Mouse (Mus musculus) liver, embryonic 13.5 days (tissue): Measurements from ENCODE around the gene Tcap. TPM values are rescaled to one million over a fixed set of nuclear protein-coding genes. Genes with fewer than 3 reads are reported as not detected.
A peak's percentile ranks its signal among the peaks of the same experiment; 100 is the strongest.

Experiments used
- ATAC-seq: fragments of 200-750 bp; cut with Nextera tagmentation; 2 replicates; pipeline ENCODE4 v1.8.0; 2017; ENCODE audit warnings: low read depth, mild to moderate bottlenecking, moderate number of reproducible peaks, moderate library complexity
- DNase-seq: peaks from one replicate; pipeline ENCODE4 v3.0.0; 2022
- H3K27ac ChIP-seq: fragments of 300-500 bp; sonication (generic); 2 replicates; pipeline ENCODE4 v1.5.1; 2015; ENCODE audit warnings: moderate library complexity, mild to moderate bottlenecking, inconsistent platforms
- H3K27me3 ChIP-seq: fragments of 300-500 bp; sonication (generic); 2 replicates; pipeline ENCODE4 v1.6.1; 2015; ENCODE audit warnings: mild to moderate bottlenecking, inconsistent platforms
- H3K36me3 ChIP-seq: fragments of 300-500 bp; sonication (generic); 2 replicates; pipeline ENCODE4 v1.6.1; 2015; ENCODE audit warnings: mild to moderate bottlenecking, inconsistent platforms
- H3K4me1 ChIP-seq: fragments of 300-500 bp; sonication (generic); replicated peaks from 2 replicates; pipeline ENCODE4 v1.6.1; 2015; ENCODE audit warnings: inconsistent platforms
- H3K4me2 ChIP-seq: fragments of 300-500 bp; sonication (generic); 2 replicates; pipeline ENCODE4 v1.6.1; 2015; ENCODE audit warnings: inconsistent platforms, mild to moderate bottlenecking, moderate library complexity
- H3K4me3 ChIP-seq: fragments of 300-500 bp; sonication (generic); replicated peaks from 2 replicates; pipeline ENCODE4 v1.5.1; 2015; ENCODE audit warnings: mild to moderate bottlenecking, inconsistent platforms
- H3K9ac ChIP-seq: fragments of 300-500 bp; sonication (generic); 2 replicates; pipeline ENCODE4 v1.6.1; 2015; ENCODE audit warnings: mild to moderate bottlenecking, inconsistent platforms
- H3K9me3 ChIP-seq: fragments of 300-500 bp; sonication (generic); replicated peaks from 2 replicates; pipeline ENCODE4 v1.6.1; 2016; ENCODE audit warnings: inconsistent platforms
- WGBS: fragments of 180-500 bp; shearing (Covaris S2); methylation state at CpG from one replicate; pipeline ENCODE4 v1.1.7; 2015; ENCODE audit not compliant: insufficient replicate concordance; 5-methylcytosine and 5-hydroxymethylcytosine counted together
- polyA plus RNA-seq: library from polyadenylated mRNA; unstranded; fragments of >200 nt; fragmentation: Nextera tagmentation; extraction: Ambion mirVana; gene quantifications from 2 replicates; pipeline ENCODE4 v1.2.1, GENCODE M21; 2015

The Tcap gene
- polyA plus RNA-seq, 1 experiment from 2014 or later, result 0.59 TPM

DNA sequence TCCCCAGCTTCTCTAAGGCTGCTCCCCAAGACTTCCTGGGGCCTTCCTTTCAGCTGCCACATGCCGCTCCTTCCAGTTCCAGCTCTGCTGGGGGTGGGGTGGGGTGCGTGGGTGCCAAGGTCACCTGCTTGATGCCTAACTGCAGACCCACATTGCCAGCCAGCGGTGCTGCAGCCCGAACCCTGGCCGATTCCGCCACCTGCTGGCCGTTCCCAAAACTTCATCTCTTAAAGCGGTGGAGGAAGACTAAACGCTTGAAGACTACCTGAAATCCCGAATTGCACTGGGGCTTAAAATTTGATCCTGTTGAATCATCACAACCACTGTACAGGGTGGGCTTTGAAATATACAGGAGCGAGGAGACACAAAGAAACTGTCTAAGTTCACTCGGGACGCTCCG, 38.4 kb upstream of the Tcap start:
- Histone ChIP-seq H3K4me1 (peaks cover 17% of the 10 kb centered on the region), H3K4me3 (no peak overlapping the region)

DNA sequence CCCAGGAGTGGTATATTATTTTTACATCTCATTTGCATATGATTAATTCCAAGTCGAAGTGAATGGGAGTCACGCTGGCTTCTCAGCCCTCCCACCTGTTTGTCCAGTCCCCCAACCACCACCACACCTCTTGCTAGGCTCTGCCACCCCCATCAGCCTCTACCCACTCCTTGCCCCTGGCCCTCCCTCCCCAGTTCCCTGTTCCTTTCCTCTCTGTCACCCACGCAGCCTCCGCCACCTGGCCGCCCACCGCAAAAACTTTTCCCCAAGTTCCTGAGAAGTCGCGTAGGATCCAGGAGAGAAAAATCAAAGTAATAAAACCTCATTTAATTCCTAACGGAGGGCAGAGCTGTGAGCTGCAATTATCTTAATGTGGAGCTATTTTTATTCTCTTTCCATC, 37.4 kb upstream of the Tcap start:
- peaks cover 17% of the 10 kb centered on the region for H3K4me1 ChIP-seq
- no peak overlapping the region for H3K4me3 ChIP-seq
- DNase-seq, result no peak
- H3K9me3 ChIP-seq, result no peaks in the 10 kb centered on the region
- 18% methylated on average over 9 of the region's 9 CpGs for WGBS
- H3K9ac ChIP-seq, result no peak overlapping the region
- no peaks in the 10 kb centered on the region for H3K36me3 ChIP-seq
- H3K4me2 ChIP-seq, result no peak overlapping the region
- no peak overlapping the region for H3K27ac ChIP-seq
- peaks cover 94% of the 10 kb centered on the region for H3K27me3 ChIP-seq
- ATAC-seq, result no peak

More for the DNA sequence above, 38.4 kb upstream of the Tcap start:
- Histone ChIP-seq H3K27ac (no peak overlapping the region), H3K9me3 (no peaks in the 10 kb centered on the region), H3K9ac (no peak overlapping the region), H3K27me3 (peaks cover 92% of the 10 kb centered on the region), H3K4me2 (peak overlapping the region; percentile 19; the same call in 1 of the 2 replicates), H3K36me3 (no peaks in the 10 kb centered on the region)
- peak; percentile 48 for DNase-seq
- no peak for ATAC-seq
- WGBS, result 2% methylated on average over 14 of the region's 14 CpGs

DNA sequence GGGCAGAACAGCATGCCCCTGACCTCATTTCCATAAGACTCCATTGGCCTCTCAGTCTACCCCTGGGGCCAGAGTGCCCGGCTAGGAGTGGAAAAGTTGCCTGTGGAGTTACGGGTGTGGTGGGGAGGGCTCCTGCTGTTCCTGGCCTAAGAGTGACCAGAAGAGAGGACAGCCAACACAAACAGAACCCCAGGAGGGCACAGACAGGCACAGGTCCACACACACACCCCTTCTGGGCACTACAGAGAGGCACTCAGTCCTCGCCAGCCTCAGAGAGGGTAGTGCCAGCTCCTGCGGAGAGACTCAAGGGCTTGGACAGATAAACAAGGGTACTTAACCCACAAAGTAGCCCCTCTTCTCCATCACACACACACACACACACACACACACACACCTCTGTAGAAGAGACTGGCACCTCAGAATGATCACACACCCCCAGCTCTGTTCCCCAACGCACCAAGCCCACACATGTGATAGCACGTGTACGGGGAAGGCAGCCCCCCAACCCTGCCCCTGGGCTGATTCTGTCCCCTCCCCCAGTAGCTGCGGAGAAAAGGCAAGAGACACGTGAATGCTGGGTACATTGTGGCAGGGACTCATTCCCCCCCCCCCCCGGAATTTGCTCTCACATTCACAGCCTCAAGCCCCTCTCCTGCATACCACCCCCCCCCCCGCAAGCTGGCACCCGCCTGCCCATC, 36.1 kb upstream of the Tcap start:
- Histone ChIP-seq H3K27ac (no peak overlapping the region), H3K4me1 (peaks cover 12% of the 10 kb centered on the region), H3K36me3 (no peaks in the 10 kb centered on the region), H3K9ac (no peak overlapping the region), H3K4me2 (no peak overlapping the region), H3K4me3 (no peak overlapping the region), H3K27me3 (peaks cover 94% of the 10 kb centered on the region), H3K9me3 (no peaks in the 10 kb centered on the region)
- DNase-seq, result no peak
- ATAC-seq, result no peak
- WGBS, result 10% methylated on average over 11 of the region's 12 CpGs

DNA sequence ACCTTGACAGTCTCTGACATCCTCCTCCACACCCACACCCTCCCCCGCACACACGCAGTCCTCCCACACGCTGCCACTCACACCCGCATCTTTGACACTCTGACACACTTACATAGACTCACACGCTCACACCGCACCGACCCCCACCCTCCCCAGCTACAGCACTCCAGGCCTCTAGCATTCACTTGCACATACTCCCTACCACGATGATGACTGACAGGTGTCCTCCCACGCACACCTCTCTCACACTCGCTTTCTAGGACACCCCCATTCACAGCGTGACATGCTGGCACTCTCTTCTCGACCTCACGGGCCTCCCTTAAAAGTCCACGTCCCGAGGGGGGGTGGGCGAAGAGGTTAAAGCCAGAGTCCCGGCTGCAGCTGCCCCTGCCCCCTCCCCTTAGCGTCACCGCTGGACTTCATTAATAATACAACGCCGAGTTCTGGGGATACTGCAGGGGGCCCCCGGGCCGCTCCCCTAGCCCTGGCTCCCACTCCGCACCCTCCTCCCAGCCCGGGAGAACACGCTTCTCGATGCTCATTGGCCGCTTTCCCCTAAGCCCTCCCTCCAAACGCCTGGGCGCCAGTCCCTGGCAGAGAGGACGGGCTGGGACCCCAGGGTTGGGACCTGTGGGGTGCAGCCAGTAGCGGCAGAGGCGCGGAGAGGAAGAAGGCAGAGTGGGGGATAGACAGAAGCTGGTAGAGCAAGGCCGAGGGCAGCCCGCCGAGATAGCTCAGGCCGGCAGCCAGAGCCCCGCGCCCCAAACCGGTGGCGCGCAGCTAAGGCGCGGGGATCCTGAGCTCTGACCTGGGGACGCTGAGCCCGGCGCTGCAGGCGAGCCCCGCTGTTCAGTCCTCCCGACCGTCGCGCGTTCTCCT, 35.3 kb upstream of the Tcap start, which contains the start of gene Ppp1r1b:
Gene Ppp1r1b (plus strand): TSS at position 322 of the 879 bp plus-strand sequence.
- WGBS, result 3% methylated on average over 55 of the region's 55 CpGs
- no peak within 1 kb of the TSS for H3K27ac ChIP-seq
- H3K9me3 ChIP-seq, result no peaks in the 10 kb centered on the region
- no peaks in the 10 kb centered on the region for H3K36me3 ChIP-seq
- 0 out of 2 replicates have a peak, but pooled peaks cover 9% of the 10 kb centered on the region for H3K4me1 ChIP-seq
- H3K4me3 ChIP-seq, result peak within 1 kb of the TSS; percentile 40
- peak within 1 kb of the TSS; percentile 59 for H3K4me2 ChIP-seq
- H3K9ac ChIP-seq, result no peak within 1 kb of the TSS
- H3K27me3 ChIP-seq, result peaks cover 97% of the 10 kb centered on the region
- DNase-seq (no peak), ATAC-seq (no peak)

DNA sequence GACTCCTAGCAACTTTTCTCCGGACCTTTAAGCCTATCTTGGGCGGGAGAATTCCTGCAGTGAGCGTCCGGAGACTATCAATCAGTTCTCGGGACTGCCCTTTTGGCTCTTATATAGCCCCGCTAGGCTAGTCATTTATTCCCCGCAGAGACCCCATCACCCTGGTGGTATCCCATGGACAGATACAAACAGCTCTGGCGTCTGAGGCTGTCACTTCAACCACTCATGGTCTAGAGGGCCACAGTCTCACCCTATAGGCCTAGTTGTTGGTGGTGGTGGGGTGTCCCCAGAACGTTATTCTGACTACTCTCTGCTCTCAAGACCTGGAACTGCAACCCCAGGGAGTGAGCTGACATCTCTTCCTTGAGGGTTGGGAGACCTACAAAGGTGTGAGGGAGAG, 34.3 kb upstream of the Tcap start:
- 5% methylated on average over 9 of the region's 9 CpGs for WGBS
- Histone ChIP-seq H3K4me3 (no peak overlapping the region), H3K4me1 (0 out of 2 replicates have a peak, but pooled peaks cover 9% of the 10 kb centered on the region), H3K36me3 (no peaks in the 10 kb centered on the region), H3K4me2 (peak overlapping the region; percentile 59; the same call in 1 of the 2 replicates), H3K27me3 (peaks cover 97% of the 10 kb centered on the region), H3K9me3 (no peaks in the 10 kb centered on the region), H3K9ac (no peak overlapping the region), H3K27ac (no peak overlapping the region)
- ATAC-seq, result no peak
- DNase-seq, result no peak

DNA sequence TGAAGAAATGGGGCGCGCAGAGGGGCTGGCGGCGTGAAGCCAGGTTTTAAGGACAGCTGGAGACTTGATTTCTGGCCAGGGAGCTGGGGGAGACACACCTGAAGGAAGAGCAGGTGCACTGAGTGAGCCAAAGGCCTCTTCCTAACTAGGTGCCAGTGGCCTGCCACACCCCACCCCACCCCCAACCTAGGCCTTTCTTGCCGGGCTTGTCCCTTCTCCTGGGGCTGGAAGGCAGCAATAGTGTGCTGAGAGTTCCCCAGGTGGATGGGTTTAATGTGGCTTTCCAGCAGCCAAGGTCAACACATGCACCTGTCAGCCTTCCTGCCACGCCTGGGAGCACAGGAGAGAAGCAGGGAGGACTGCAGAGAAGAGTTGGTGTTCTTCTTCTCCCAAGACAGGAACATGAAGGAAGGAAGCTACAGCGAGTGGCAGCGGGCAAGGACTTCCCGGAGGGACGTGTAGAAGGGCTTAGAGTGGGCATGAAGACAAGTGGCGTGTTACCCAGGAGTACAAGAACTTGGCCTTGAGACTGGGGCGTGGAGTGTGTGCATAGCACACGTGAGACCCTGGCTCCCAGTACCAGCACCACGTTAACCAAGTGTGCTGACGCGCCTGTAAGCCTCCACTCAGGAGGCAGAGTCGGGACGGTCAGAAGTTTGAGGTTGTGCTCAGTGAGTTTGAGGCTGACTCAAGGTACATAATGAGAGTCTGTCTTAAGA, 31.2 kb upstream of the Tcap start:
- H3K9ac ChIP-seq, result no peak overlapping the region
- WGBS, result 63% methylated on average over 18 of the region's 18 CpGs
- H3K27me3 ChIP-seq, result peaks cover 80% of the 10 kb centered on the region

DNA sequence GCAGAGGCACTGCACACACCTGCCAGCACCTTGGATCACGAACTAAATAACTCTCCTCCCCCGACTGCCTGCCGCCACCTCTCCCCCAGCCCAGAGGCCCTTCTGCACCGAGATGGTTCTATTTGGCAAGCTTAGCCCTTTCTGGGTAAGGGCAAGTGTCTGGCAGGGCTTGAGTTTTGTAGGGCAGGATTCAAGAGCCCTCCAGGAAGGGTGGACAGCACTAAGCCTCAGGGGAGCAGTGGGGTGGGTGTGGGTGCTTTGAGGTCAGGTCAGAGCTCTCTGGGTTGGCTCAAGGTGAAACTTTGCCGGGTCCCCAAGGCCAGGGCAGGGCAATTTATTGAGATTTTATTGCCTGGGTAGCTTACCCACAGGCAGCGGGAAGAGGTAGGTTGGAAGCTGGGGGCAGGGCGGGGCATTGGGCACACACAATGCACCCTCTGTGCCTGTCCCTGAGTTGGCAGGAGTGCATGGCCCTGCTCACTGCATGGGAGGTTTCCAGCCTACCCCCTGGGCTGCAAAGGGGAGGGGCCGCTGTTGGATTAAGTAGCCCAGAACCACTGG, 29.9 kb upstream of the Tcap start:
- peaks cover 67% of the 10 kb centered on the region for H3K27me3 ChIP-seq
- DNase-seq (no peak), ATAC-seq (no peak)
- no peak overlapping the region for H3K4me2 ChIP-seq
- no peak overlapping the region for H3K9ac ChIP-seq
- no peaks in the 10 kb centered on the region for H3K36me3 ChIP-seq
- WGBS, result 35% methylated on average over 8 of the region's 8 CpGs
- H3K4me1 ChIP-seq, result peaks cover 27% of the 10 kb centered on the region
- H3K27ac ChIP-seq, result no peak overlapping the region
- no peak overlapping the region for H3K4me3 ChIP-seq
- no peaks in the 10 kb centered on the region for H3K9me3 ChIP-seq

More for the DNA sequence above, 31.2 kb upstream of the Tcap start:
- Histone ChIP-seq H3K4me2 (no peak overlapping the region), H3K36me3 (no peaks in the 10 kb centered on the region), H3K4me3 (no peak overlapping the region), H3K4me1 (peaks cover 26% of the 10 kb centered on the region), H3K27ac (no peak overlapping the region), H3K9me3 (no peaks in the 10 kb centered on the region)
- ATAC-seq (no peak), DNase-seq (no peak)

DNA sequence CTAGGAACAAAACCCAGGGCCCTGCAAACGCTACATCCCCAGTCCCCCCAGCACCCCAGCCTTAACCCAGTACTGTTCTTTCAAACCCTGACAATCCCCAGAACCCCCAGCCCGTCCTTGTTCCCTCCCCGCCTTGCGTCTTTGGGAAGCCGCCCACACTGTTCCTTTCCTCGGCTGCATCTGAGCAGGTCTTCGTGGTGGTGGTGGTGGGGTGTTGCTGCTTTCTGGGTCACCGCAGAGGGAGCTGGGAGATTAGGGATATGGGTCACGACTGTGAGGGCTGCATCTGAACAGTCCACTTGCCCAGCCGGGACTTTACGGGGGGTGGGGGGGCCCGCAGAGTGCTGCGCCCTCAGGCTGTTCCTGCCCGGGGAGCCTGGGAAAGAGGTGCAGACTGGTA, 29.2 kb upstream of the Tcap start:
- Histone ChIP-seq H3K4me1 (peaks cover 32% of the 10 kb centered on the region), H3K36me3 (no peaks in the 10 kb centered on the region), H3K27ac (no peak overlapping the region), H3K4me2 (no peak overlapping the region), H3K9ac (no peak overlapping the region), H3K9me3 (no peaks in the 10 kb centered on the region), H3K27me3 (peaks cover 60% of the 10 kb centered on the region), H3K4me3 (no peak overlapping the region)
- no peak for ATAC-seq
- no peak for DNase-seq
- 63% methylated on average over 14 of the region's 14 CpGs for WGBS

DNA sequence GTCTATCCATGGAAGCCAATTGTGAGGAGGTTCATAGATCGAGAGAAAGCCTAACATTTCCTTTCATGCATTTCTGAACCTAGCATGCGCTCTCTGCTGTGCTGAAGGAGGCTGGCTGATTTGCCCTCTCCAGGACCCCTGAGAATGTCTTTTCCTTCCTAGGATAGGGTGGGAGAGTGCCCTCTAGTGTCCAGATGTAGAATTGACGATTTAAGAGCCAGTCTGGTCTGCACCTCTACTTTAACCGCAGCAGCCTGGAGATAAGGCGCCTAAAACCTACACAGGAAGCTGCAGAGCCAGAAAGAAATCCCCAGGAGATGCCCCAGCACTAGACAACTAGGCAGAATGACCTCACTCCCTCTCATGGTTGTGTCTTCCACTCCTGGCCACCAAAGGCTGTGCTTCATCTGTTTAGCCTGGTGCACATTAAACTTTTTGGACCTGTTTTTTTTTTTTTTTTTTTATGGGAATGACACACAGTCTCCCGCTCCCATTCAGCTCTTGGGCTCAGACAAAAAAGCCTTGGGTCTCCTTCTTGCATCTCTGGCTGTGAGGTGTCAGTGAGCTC, 27.8 kb upstream of the Tcap start:
- no peak overlapping the region for H3K4me3 ChIP-seq
- H3K9ac ChIP-seq, result no peak overlapping the region
- DNase-seq (peak; percentile 55), ATAC-seq (no peak)
- H3K27ac ChIP-seq, result no peak overlapping the region
- H3K4me2 ChIP-seq, result 0 out of 2 replicates have a peak overlapping the region, but pooled peaks have one; percentile 3
- peaks cover 46% of the 10 kb centered on the region for H3K27me3 ChIP-seq
- H3K4me1 ChIP-seq, result peaks cover 45% of the 10 kb centered on the region
- WGBS, result 7% methylated on average over 6 of the region's 6 CpGs
- no peaks in the 10 kb centered on the region for H3K36me3 ChIP-seq
- H3K9me3 ChIP-seq, result no peaks in the 10 kb centered on the region

DNA sequence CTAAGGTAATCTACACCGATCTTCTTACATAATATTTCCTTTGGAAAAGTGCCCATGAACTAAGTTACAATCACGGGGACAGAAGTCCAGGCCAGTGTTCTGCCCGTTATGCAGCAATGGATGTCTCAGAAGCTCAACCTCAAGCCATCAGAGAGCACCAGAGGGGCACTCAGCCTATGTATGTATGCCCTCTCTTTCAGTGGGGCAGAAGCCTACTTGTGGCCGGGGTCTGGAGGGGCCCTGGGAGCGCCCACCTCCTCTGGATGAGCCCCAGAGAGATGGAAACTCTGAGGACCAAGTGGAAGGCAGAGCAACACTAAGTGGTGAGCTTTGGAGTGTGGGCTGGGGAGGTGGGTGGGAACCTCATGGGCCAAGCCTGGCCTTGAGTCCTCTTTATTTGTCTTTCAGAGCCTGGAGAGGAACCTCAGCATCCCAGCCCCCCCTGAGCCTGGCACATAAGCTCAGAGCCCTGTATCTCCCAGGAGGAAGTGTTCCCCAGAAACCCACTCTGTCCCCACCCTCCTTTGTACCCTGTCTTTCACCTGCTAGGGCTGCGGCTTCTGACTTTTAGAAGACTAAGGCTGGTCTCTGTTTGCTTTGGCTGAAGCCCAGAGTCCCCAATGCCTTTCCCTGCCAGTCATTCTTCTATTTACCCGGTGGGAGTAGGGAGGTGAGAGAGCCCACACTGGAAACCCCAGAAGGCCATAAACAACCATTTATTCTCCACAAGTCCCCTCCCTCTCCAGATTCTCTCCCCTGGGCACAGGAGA, 26.8 kb upstream of the Tcap start:
- peak overlapping the region; percentile 65 for H3K27ac ChIP-seq
- H3K9ac ChIP-seq, result no peak overlapping the region
- peak overlapping the region; percentile 78; the same call in 1 of the 2 replicates for H3K4me3 ChIP-seq
- no peak for DNase-seq
- no peak for ATAC-seq
- H3K4me1 ChIP-seq, result peaks cover 54% of the 10 kb centered on the region
- H3K36me3 ChIP-seq, result no peaks in the 10 kb centered on the region
- peak overlapping the region; percentile 85 for H3K4me2 ChIP-seq
- peaks cover 36% of the 10 kb centered on the region for H3K27me3 ChIP-seq
- H3K9me3 ChIP-seq, result no peaks in the 10 kb centered on the region
- WGBS, result 63% methylated on average over 7 of the region's 7 CpGs
